Mouse (Mus musculus): Measurements from ENCODE around the gene Alg11. TPM values are rescaled to one million over a fixed set of nuclear protein-coding genes. Genes with fewer than 3 reads are reported as not detected.

Gene Alg11
- polyA plus RNA-seq (2016; fragmentation: Nextera tagmentation; extraction: Ambion mirVana): 30.3 and 34.4 TPM in 2 replicates

DNA sequence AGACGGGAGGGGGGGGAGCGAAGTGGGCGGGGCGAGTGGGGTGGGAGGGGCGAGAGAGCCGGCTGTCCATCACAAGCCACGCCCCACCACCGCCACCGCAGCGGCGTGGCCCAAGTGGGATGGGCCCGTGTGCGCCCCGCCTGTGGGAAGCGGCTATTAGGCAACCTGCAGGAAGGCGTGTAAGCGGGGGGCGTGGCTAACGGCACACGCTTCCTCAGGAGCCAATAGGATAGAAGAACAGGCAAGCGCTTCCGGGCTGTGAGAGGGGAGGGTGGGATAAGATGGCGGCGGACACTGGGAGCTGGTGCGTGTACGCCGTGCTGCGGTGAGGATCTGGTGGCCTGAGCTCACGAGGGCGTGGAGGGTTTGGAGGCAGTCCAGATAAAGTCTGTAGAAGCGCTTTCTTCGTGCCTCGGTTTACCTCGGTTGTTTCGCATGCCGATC is at the start of gene Alg11:
TSS of gene Alg11 (plus strand) at position 276 of the 444 bp plus-strand sequence.
- peaks cover 18% of the 10 kb centered on the region for H3K27me3 ChIP-seq (ENCODE audit: insufficient read depth, poor library complexity, severe bottlenecking)
- peaks cover 32% of the 10 kb centered on the region for H3K36me3 ChIP-seq
- peak within 1 kb of the TSS; percentile 89 for H3K27ac ChIP-seq
- peaks cover 10% of the 10 kb centered on the region for H3K4me1 ChIP-seq (replicated peaks)
- H3K9me3 ChIP-seq: peaks cover 8% of the 10 kb centered on the region; the same call in 1 of the 2 replicates
- under 1% methylated on average over 36 of the region's 36 CpGs for WGBS
- H3K4me3 ChIP-seq: peak within 1 kb of the TSS; percentile 72
- peak; percentile 97 for DNase-seq (ENCODE audit: low spot score)

DNA sequence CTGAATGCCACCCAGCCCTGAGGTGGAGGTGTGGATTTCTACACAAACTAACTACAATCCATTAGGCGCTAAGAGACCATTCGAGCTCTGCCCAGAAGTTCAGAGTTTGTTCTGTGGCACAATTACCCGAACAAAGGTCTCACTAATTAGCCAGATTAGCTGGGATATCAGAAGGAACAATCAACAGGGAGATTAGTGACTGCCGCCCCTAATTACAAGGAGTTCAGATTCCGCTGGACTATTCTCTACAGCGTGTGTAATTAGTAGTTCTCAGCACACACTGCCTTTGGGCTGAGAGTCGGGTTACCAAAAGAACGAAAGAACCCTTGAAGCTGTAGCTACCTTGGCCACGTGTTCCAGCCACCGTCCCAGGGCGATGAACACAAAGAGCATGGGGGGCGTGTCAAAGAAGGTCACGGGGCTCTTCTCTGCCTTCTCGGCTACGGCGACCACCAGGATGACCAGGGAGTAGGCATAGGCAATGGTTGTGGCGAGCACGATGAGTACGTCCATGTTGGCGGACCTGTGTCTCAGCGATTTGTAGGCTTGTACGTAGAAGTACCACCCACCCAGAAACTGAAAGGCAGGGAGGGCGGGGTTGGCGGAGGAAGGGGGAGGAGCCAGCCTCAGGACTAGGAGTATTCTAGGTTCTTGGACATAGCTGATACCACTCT is 47.4 kb upstream of the Alg11 start:
- Histone ChIP-seq H3K27ac (no peak overlapping the region), H3K9me3 (no peaks in the 10 kb centered on the region), H3K27me3 (ENCODE audit: insufficient read depth, poor library complexity, severe bottlenecking) (no peaks in the 10 kb centered on the region), H3K4me1 (replicated peaks) (no peaks in the 10 kb centered on the region), H3K36me3 (no peaks in the 10 kb centered on the region), H3K4me3 (no peak overlapping the region)
- WGBS: 82% methylated on average over 24 of the region's 24 CpGs
- DNase-seq (ENCODE audit: low spot score): no peak

DNA sequence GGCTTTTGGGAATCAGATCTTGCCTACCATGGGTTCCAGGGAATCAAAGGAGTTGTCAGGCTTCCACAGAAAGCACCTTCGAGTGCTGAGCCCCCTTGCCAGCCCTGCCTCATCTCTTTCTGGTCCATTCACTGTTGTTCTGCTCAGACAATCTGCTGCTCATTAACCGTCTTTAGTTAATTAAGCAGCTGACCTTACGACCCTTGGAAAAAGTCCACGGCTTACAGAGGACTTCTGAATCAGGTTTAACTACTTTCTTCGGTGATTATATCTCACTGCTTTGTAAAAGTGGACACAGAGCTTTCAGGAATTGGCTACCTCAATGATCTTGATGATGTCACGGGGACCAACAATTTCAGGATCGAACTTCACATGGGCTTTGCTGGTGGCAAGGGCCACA is 42.8 kb upstream of the Alg11 start:
- Histone ChIP-seq H3K4me1 (replicated peaks) (no peaks in the 10 kb centered on the region), H3K27ac (no peak overlapping the region), H3K4me3 (no peak overlapping the region), H3K36me3 (no peaks in the 10 kb centered on the region), H3K27me3 (ENCODE audit: insufficient read depth, poor library complexity, severe bottlenecking) (no peaks in the 10 kb centered on the region), H3K9me3 (no peaks in the 10 kb centered on the region)
- DNase-seq (ENCODE audit: low spot score): no peak
- WGBS: 83% methylated on average over 7 of the region's 7 CpGs

DNA sequence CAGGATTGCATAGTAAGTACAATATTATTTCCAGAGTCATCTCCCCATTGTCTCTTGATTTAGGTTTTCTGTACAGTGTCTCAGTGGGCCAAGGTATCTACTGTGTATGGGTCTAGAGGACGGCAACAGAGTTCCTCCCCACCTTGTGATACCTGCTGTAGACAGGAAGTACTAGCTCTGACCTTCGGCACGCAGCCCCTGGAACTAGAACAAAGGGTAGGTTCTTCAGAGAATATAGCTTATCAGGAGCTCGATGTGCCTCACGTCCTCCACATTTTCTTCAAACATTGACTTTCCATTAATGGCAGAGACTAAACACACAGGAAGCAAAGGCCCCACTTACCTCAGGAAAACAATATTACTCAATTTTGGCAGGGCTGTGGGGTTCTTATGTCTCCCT is 41.0 kb upstream of the Alg11 start:
- no peak overlapping the region for H3K27ac ChIP-seq
- WGBS: 89% methylated on average over 5 of the region's 5 CpGs
- H3K9me3 ChIP-seq: no peaks in the 10 kb centered on the region
- no peaks in the 10 kb centered on the region for H3K36me3 ChIP-seq
- H3K4me1 ChIP-seq (replicated peaks): no peaks in the 10 kb centered on the region
- DNase-seq (ENCODE audit: low spot score): no peak
- H3K4me3 ChIP-seq: no peak overlapping the region
- no peaks in the 10 kb centered on the region for H3K27me3 ChIP-seq (ENCODE audit: insufficient read depth, poor library complexity, severe bottlenecking)

DNA sequence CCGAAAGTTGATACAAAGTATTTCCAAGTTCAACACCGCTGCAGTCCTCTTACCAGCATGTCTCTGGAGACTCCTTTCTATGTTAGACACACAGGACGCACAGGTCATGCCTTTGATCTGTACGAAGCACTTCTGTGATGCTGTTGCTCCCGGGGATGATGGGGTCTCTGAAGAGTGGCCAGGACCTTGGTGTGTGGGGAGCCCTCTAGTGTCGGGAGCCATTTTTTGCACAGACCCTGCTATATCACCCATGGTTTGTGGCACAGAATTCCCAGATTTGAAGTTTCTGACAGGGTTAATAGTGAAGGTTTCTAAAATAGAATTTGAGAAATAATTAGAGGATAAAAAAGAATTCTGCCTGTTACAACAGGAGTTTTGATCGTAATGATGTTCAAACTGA is 38.3 kb upstream of the Alg11 start:
- H3K9me3 ChIP-seq: no peaks in the 10 kb centered on the region
- no peaks in the 10 kb centered on the region for H3K27me3 ChIP-seq (ENCODE audit: insufficient read depth, poor library complexity, severe bottlenecking)
- DNase-seq (ENCODE audit: low spot score): no peak
- 58% methylated on average over 7 of the region's 7 CpGs for WGBS
- no peak overlapping the region for H3K27ac ChIP-seq
- H3K36me3 ChIP-seq: no peaks in the 10 kb centered on the region
- H3K4me3 ChIP-seq: no peak overlapping the region
- no peaks in the 10 kb centered on the region for H3K4me1 ChIP-seq (replicated peaks)

DNA sequence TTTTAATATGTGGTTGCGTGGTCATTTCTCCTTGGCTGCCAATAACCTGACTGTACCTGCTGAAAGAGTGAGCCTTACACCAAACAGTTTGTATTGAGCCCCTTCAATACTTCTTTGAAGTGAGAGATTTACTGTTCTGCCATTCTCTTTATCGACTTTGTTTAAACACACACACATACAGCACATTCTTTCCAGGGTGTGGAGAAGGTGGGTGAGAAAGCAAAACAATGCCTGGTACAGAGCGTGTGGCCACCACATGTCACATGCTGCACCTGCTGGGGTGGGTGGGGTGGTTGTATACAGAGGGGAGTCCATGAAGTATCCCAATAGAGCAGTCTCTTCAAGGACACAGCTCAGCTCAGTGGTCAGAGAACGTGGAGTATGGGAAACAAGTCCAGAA is 35.3 kb upstream of the Alg11 start:
- no peak overlapping the region for H3K27ac ChIP-seq
- H3K4me1 ChIP-seq (replicated peaks): no peaks in the 10 kb centered on the region
- H3K9me3 ChIP-seq: 0 out of 2 replicates have a peak, but pooled peaks cover 2% of the 10 kb centered on the region
- H3K27me3 ChIP-seq (ENCODE audit: insufficient read depth, poor library complexity, severe bottlenecking): no peaks in the 10 kb centered on the region
- 0 out of 2 replicates have a peak, but pooled peaks cover 4% of the 10 kb centered on the region for H3K36me3 ChIP-seq
- no peak overlapping the region for H3K4me3 ChIP-seq
- DNase-seq (ENCODE audit: low spot score): no peak
- 76% methylated on average over 4 of the region's 4 CpGs for WGBS

DNA sequence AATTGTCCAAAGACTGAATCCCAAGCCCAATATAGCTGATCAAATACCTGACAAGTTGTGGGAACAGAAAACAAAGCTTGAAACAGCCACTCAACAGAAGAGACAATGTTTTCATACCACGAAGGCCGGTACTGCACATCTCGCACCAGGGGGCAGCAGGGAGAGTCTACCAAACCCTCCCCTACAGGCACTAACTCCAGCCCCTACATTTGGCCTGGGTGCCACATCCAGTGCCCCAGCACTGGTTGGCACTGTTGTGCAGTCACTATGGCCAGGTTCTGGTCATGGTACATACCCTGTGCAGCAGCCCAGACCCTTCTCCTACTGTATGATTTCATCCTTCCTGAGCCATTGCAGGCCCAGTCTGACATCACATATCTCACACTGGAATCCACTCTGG is 31.5 kb upstream of the Alg11 start:
- Histone ChIP-seq H3K9me3 (0 out of 2 replicates have a peak, but pooled peaks cover 2% of the 10 kb centered on the region), H3K27ac (no peak overlapping the region), H3K4me3 (no peak overlapping the region), H3K27me3 (ENCODE audit: insufficient read depth, poor library complexity, severe bottlenecking) (no peaks in the 10 kb centered on the region), H3K36me3 (0 out of 2 replicates have a peak, but pooled peaks cover 4% of the 10 kb centered on the region), H3K4me1 (replicated peaks) (no peaks in the 10 kb centered on the region)
- no peak for DNase-seq (ENCODE audit: low spot score)
- WGBS: 83% methylated on average over 3 of the region's 3 CpGs

DNA sequence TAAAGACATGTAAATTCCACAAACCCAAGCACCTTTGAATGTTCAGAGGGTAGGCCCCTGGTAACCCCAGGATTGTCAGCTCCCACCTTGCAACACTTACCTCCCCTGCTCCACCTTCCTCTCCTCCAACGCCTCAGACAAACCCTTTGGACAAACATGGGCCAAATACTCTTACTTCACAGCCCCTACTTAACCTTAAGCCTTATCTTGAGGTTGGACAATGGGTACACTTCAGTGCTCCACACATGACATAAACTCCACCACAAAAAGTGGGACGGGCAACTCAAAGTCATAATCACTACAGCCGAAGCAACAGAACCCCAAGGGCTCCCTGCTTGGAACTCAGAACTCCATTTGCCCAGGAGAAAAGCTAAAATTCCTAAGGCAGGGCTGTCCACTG is 29.5 kb upstream of the Alg11 start:
- H3K36me3 ChIP-seq: 0 out of 2 replicates have a peak, but pooled peaks cover 4% of the 10 kb centered on the region
- 90% methylated on average over 3 of the region's 3 CpGs for WGBS
- DNase-seq (ENCODE audit: low spot score): no peak
- no peaks in the 10 kb centered on the region for H3K4me1 ChIP-seq (replicated peaks)
- no peak overlapping the region for H3K27ac ChIP-seq
- H3K9me3 ChIP-seq: 0 out of 2 replicates have a peak, but pooled peaks cover 2% of the 10 kb centered on the region
- no peak overlapping the region for H3K4me3 ChIP-seq
- H3K27me3 ChIP-seq (ENCODE audit: insufficient read depth, poor library complexity, severe bottlenecking): no peaks in the 10 kb centered on the region

DNA sequence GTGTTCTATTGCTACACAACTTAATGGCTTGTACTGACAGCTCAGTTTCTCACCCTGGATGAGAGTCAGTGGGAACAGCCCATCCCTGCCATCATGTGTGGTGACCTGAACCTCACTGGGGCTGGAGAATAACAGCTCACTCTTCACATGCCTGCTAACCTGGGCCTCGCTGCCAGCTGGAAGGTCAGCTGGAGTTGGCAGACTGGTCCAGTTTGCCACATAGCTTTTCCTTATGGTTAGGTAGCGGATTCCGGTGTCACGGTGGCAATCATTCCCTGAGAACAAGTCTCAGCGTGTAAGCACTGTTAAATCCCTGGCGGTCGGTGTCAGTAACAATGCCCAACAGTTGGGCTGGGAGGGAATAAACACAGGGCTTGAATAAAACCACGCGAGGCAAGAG is 24.4 kb upstream of the Alg11 start:
- Histone ChIP-seq H3K4me3 (no peak overlapping the region), H3K27me3 (ENCODE audit: insufficient read depth, poor library complexity, severe bottlenecking) (no peaks in the 10 kb centered on the region), H3K27ac (no peak overlapping the region), H3K9me3 (no peaks in the 10 kb centered on the region), H3K36me3 (no peaks in the 10 kb centered on the region), H3K4me1 (replicated peaks) (peaks cover 17% of the 10 kb centered on the region)
- DNase-seq (ENCODE audit: low spot score): no peak
- 90% methylated on average over 9 of the region's 9 CpGs for WGBS

DNA sequence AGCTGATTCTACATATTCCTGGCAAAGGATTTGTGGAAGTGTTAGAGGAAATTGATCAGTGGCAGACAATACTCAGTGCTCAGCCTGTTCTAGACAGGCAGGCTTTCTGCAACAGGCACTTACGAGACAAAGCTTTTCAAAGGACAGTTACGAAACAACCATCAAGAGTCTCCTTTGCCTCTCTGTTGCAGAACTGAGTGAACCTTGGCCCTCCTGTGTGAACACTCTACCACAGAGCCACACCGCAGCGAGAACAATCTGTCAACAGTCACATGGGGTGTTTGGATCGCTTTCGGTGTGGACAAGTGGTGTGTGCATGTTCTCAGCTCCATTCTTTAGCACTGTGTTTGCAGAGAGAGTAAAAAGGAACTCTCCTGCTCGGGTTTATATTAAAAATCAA is 23.5 kb upstream of the Alg11 start:
- 80% methylated on average over 7 of the region's 7 CpGs for WGBS
- Histone ChIP-seq H3K4me3 (no peak overlapping the region), H3K27ac (no peak overlapping the region), H3K27me3 (ENCODE audit: insufficient read depth, poor library complexity, severe bottlenecking) (no peaks in the 10 kb centered on the region), H3K36me3 (no peaks in the 10 kb centered on the region), H3K4me1 (replicated peaks) (peaks cover 17% of the 10 kb centered on the region), H3K9me3 (no peaks in the 10 kb centered on the region)
- no peak for DNase-seq (ENCODE audit: low spot score)

DNA sequence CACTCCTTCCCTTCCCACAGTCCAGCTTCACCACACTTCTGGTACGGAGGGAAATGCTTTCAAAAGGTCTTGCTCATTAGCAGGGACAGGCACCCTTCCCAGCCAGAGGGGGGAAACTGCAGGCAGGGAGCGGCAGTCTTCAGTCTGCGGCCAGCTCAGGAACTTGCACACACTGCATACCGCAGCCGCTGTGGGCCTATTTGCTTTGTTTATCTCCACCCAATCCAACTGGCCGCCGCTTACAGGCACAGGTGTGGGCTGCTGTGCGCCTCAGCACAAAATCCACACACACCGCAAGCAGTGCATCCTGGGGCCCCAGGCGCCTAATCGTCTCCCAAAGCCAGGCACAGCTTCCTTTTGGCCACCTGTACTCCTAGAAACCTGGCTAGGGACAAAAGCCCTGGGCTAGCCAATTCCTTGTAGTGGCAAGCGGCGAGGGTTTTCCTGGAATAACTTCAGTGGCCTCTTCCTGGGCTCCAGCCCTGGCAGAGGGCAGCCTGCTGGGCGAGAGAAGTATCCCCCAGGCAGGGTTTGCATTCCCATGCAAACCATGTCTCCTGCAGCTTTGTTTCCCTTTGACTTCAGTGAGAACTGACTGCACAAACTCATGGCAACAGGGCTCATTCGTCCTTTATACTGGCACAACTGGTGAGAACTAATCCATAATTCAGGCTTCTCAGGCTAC is 20.9 kb upstream of the Alg11 start:
- no peaks in the 10 kb centered on the region for H3K9me3 ChIP-seq
- 0 out of 2 replicates have a peak overlapping the region, but pooled peaks have one; percentile 20 for H3K4me3 ChIP-seq
- H3K4me1 ChIP-seq (replicated peaks): peaks cover 27% of the 10 kb centered on the region
- 13% methylated on average over 15 of the region's 15 CpGs for WGBS
- no peaks in the 10 kb centered on the region for H3K36me3 ChIP-seq
- peak overlapping the region; percentile 26; the same call in 1 of the 2 replicates for H3K27ac ChIP-seq
- H3K27me3 ChIP-seq (ENCODE audit: insufficient read depth, poor library complexity, severe bottlenecking): no peaks in the 10 kb centered on the region
- DNase-seq (ENCODE audit: low spot score): peak; percentile 18

DNA sequence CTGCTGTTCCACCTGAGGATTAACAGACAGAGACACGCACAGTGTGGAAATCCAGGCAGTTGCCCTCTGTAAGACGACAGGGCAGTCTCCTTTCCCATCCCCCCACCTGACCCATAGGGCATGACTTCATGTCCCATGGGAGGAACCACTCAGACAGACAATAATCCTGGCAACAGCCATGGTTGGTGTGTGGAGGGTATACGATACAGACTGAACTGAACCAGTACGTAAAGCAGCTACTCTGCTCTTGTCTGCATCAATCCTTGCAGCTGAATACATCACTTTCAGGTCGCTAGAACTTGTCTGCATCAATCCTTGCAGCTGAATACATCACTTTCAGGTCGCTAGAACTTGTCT is 20.4 kb upstream of the Alg11 start:
- H3K27me3 ChIP-seq (ENCODE audit: insufficient read depth, poor library complexity, severe bottlenecking): no peaks in the 10 kb centered on the region
- H3K4me1 ChIP-seq (replicated peaks): peaks cover 27% of the 10 kb centered on the region
- H3K9me3 ChIP-seq: no peaks in the 10 kb centered on the region
- no peak overlapping the region for H3K27ac ChIP-seq
- 29% methylated on average over 6 of the region's 6 CpGs for WGBS
- H3K4me3 ChIP-seq: no peak overlapping the region
- H3K36me3 ChIP-seq: no peaks in the 10 kb centered on the region
- DNase-seq (ENCODE audit: low spot score): no peak

DNA sequence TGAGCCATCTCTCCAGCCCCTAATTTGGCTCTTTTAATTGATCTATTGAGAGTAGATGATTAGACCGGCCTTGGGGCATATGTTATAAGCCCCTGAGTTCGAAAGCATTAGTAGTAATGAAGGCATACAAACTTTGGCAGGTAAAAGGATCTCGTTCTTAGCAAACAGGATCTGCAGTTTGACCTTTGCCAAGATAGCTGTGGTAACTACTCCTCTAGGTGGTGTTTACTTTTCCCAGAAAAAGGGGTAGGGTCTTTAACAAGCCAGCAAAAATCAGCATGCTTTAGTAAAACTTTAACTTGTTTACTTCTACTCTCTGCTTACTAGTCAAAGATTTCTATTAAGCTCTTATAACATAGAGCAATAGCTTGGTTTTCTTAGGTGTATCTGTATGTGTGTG is 18.0 kb upstream of the Alg11 start:
- no peaks in the 10 kb centered on the region for H3K36me3 ChIP-seq
- DNase-seq (ENCODE audit: low spot score): no peak
- H3K4me3 ChIP-seq: no peak overlapping the region
- H3K9me3 ChIP-seq: no peaks in the 10 kb centered on the region
- peaks cover 24% of the 10 kb centered on the region for H3K4me1 ChIP-seq (replicated peaks)
- WGBS: 89% methylated on average over 3 of the region's 3 CpGs
- H3K27ac ChIP-seq: no peak overlapping the region
- H3K27me3 ChIP-seq (ENCODE audit: insufficient read depth, poor library complexity, severe bottlenecking): no peaks in the 10 kb centered on the region
